In genomic region chr17:34121172-34121878, GRCm38 (mm10) we compare ENCODE assay signal across 8 mouse cellular contexts. TPM values are rescaled to one million over a fixed set of nuclear protein-coding genes. Genes with fewer than 3 reads are reported as not detected.
DNase-seq lines count a peak whose midpoint lies in the region; ATAC-seq and TF ChIP-seq lines count a peak whose summit lies in the region.

No protein-coding gene starts in this region.

- no peak for TF ChIP-seq CTCF in G1E (IDR thresholded peaks at IDR 0.05; ENCODE audit: low read depth, low read length)

- ATAC-seq in G1E (ENCODE audit: extremely low read depth, insufficient number of reproducible peaks, low FRiP score, poor library complexity, severe bottlenecking), result no peak
- ATAC-seq in frontal cortex, adult (ENCODE audit: low TSS enrichment), result peak; percentile 12
- ATAC-seq in hindbrain, embryonic 11.5 days (ENCODE audit: low FRiP score), result peak; percentile 37

- peak overlapping the region; percentile 100 for H3K27ac ChIP-seq in hindbrain, embryonic 11.5 days (ENCODE audit: low read depth, low read length)

- peak; percentile 65 for DNase-seq in G1E (ENCODE audit: low spot score)
- peak; percentile 81 to 84 for DNase-seq in cerebellum, adult 18-20 months
- peak; percentile 85 for DNase-seq in hindbrain, embryonic 11.5 days (ENCODE audit: low spot score)
- DNase-seq in layer of hippocampus, postnatal 14 days (ENCODE audit: low spot score in 2 of 2), result peak; percentile 86 to 91
- peak; percentile 82 for DNase-seq in lung, postnatal 14 days
- DNase-seq in right cerebral cortex, adult 18-20 months, result peak; percentile 94
- DNase-seq in urinary bladder, adult 18-20 months (ENCODE audit: low spot score in 2 of 2), result peak; percentile 84 to 87

- H3K4me2 ChIP-seq in hindbrain, embryonic 11.5 days (replicated peaks; ENCODE audit: low read depth, low read length), result peak overlapping the region; percentile 95

- peak overlapping the region; percentile 99 for H3K4me3 ChIP-seq in G1E (ENCODE audit: low read depth, low read length)
- peak overlapping the region; percentile 100 for H3K4me3 ChIP-seq in hindbrain, embryonic 11.5 days (ENCODE audit: low read depth, low read length)

- H3K9ac ChIP-seq in hindbrain, embryonic 11.5 days (ENCODE audit: low read depth, low read length), result peak overlapping the region; percentile 97

- H3K36me3 ChIP-seq in G1E (replicated peaks), result peaks cover 59% of the 10 kb centered on the region
- H3K36me3 ChIP-seq in hindbrain, embryonic 11.5 days (ENCODE audit: control insufficient read depth, insufficient read depth, low read length), result 0 out of 2 replicates have a peak, but pooled peaks cover 6% of the 10 kb centered on the region

- no peaks in the 10 kb centered on the region for H3K9me3 ChIP-seq in G1E (replicated peaks)
- H3K9me3 ChIP-seq in hindbrain, embryonic 11.5 days (ENCODE audit: control insufficient read depth, low read length), result no peaks in the 10 kb centered on the region

- 0% methylated on average over 27 of the region's 35 CpGs for WGBS in hindbrain, embryonic 11.5 days

- no peaks in the 10 kb centered on the region for H3K27me3 ChIP-seq in G1E (ENCODE audit: insufficient read depth, low read length)
- no peaks in the 10 kb centered on the region for H3K27me3 ChIP-seq in hindbrain, embryonic 11.5 days (ENCODE audit: control insufficient read depth, insufficient read depth, low read length)

- peaks cover 38% of the 10 kb centered on the region for H3K4me1 ChIP-seq in G1E (ENCODE audit: insufficient read depth, low read depth, low read length)
- peaks cover 10% of the 10 kb centered on the region for H3K4me1 ChIP-seq in hindbrain, embryonic 11.5 days (replicated peaks; ENCODE audit: control insufficient read depth, insufficient read depth, low read length)

RNA-seq across cellular contexts. Expression of gene Brd2, which starts 1.1 kb away (rescaled TPM):
- total RNA-seq in G1E (2014; fragmentation: Nextera tagmentation), result 336 and 447 TPM in 2 replicates
- total RNA-seq in G1E (2017), result 214 and 244 TPM in 2 replicates
- 198 and 298 TPM in 2 replicates for polyA plus RNA-seq in G1E (2012)
- 113 and 159 TPM in 2 replicates for polyA plus RNA-seq in hindbrain, embryonic 11.5 days (2014; fragmentation: Nextera tagmentation; extraction: Ambion mirVana)
- total RNA-seq in layer of hippocampus, postnatal 14 days (2021), result 100 to 1,000 TPM; 248 to 278 TPM

RNA-seq across cellular contexts. Expression of gene H2-DMa, which starts 2.0 kb away (rescaled TPM):
- total RNA-seq in G1E (2014; fragmentation: Nextera tagmentation), result 11.0 and 16.1 TPM in 2 replicates
- 2.8 and 3.8 TPM in 2 replicates for total RNA-seq in G1E (2017)
- polyA plus RNA-seq in G1E (2012), result 0.62 and 1.3 TPM in 2 replicates
- polyA plus RNA-seq in hindbrain, embryonic 11.5 days (2014; fragmentation: Nextera tagmentation; extraction: Ambion mirVana), result 8.6 and 13.8 TPM in 2 replicates
- total RNA-seq in layer of hippocampus, postnatal 14 days (2021), result 10 to 100 TPM; 36.8 to 38.0 TPM

RNA-seq across cellular contexts. Expression of gene H2-DMb2, which starts 21.8 kb away (rescaled TPM):
- total RNA-seq in G1E (2014; fragmentation: Nextera tagmentation) (not detected in 2 replicates), G1E (2017) (not detected in 2 replicates)
- polyA plus RNA-seq in G1E (2012), result not detected in 2 replicates
- polyA plus RNA-seq in hindbrain, embryonic 11.5 days (2014; fragmentation: Nextera tagmentation; extraction: Ambion mirVana), result not detected in 2 replicates
- total RNA-seq in layer of hippocampus, postnatal 14 days (2021), result 1 to 10 TPM in 1 of 2 experiments, under 1 TPM in 1; 0.55 to 1.0 TPM

RNA-seq across cellular contexts. Expression of gene H2-Oa, which starts 29.2 kb away (rescaled TPM):
- total RNA-seq in G1E (2014; fragmentation: Nextera tagmentation), result not detected in 2 replicates
- total RNA-seq in G1E (2017), result 0.11 TPM in 1 of 2 replicates, not detected in the other
- not detected in 2 replicates for polyA plus RNA-seq in G1E (2012)
- polyA plus RNA-seq in hindbrain, embryonic 11.5 days (2014; fragmentation: Nextera tagmentation; extraction: Ambion mirVana), result 0.26 and 0.32 TPM in 2 replicates
- not detected for total RNA-seq in layer of hippocampus, postnatal 14 days (2021)

RNA-seq across cellular contexts. Expression of gene H2-DMb1, which starts 31.5 kb away (rescaled TPM):
- total RNA-seq in G1E (2014; fragmentation: Nextera tagmentation), result not detected in 2 replicates
- 0.41 and 0.44 TPM in 2 replicates for total RNA-seq in G1E (2017)
- 0.06 and 0.10 TPM in 2 replicates for polyA plus RNA-seq in G1E (2012)
- 0.29 and 0.94 TPM in 2 replicates for polyA plus RNA-seq in hindbrain, embryonic 11.5 days (2014; fragmentation: Nextera tagmentation; extraction: Ambion mirVana)
- under 1 TPM; 0.65 to 0.98 TPM for total RNA-seq in layer of hippocampus, postnatal 14 days (2021)
